Mouse (Mus musculus) bone marrow, adult 2 months (tissue): ENCODE data around the gene Tex14. TPM values are rescaled to one million over a fixed set of nuclear protein-coding genes. Genes with fewer than 3 reads are reported as not detected.

Source experiments
- H3K27ac ChIP-seq: fragments of 200-500 bp; 2 replicates; pipeline ENCODE4 v1.5.1; 2012; ENCODE audit warnings: low read depth, mild to moderate bottlenecking, control low read depth, inconsistent platforms, low read length; ENCODE audit not compliant: control insufficient read depth, poor library complexity, insufficient read depth
- H3K4me1 ChIP-seq: fragments of 200-500 bp; 2 replicates; pipeline ENCODE4 v1.6.1; 2011; ENCODE audit warnings: low read length; ENCODE audit not compliant: control insufficient read depth, insufficient read depth
- H3K4me3 ChIP-seq: fragments of 200-500 bp; replicated peaks from 2 replicates; pipeline ENCODE3; 2011; ENCODE audit warnings: mild to moderate bottlenecking, low read depth, low read length, control low read depth; ENCODE audit not compliant: control insufficient read depth
- CTCF ChIP-seq: fragments of 200-500 bp; IDR thresholded peaks from 2 replicates; pipeline ENCODE4 v1.5.1; 2011; ENCODE audit warnings: low read length, control low read depth; ENCODE audit not compliant: control insufficient read depth, insufficient read depth
- POLR2A ChIP-seq: fragments of 200-500 bp; IDR thresholded peaks from 2 replicates; pipeline ENCODE4 v1.6.1; 2011; ENCODE audit warnings: low read depth, mild to moderate bottlenecking, control low read depth, low read length, borderline replicate concordance; ENCODE audit not compliant: control insufficient read depth
- WGBS: fragments of 180-500 bp; shearing (Covaris S2); methylation state at CpG from one replicate; pipeline ENCODE4 v1.1.7; 2018; 5-methylcytosine and 5-hydroxymethylcytosine counted together
- polyA plus RNA-seq: library from polyadenylated mRNA; stranded (reverse); fragments of >200 nt; gene quantifications from 2 replicates; pipeline ENCODE4 v1.2.4, GENCODE M21; 2011; ENCODE audit warnings: low replicate concordance; ENCODE audit not compliant: missing spikeins, insufficient read depth, insufficient read length

Gene Tex14
- polyA plus RNA-seq, 1 experiment, result 1.5 TPM

DNA sequence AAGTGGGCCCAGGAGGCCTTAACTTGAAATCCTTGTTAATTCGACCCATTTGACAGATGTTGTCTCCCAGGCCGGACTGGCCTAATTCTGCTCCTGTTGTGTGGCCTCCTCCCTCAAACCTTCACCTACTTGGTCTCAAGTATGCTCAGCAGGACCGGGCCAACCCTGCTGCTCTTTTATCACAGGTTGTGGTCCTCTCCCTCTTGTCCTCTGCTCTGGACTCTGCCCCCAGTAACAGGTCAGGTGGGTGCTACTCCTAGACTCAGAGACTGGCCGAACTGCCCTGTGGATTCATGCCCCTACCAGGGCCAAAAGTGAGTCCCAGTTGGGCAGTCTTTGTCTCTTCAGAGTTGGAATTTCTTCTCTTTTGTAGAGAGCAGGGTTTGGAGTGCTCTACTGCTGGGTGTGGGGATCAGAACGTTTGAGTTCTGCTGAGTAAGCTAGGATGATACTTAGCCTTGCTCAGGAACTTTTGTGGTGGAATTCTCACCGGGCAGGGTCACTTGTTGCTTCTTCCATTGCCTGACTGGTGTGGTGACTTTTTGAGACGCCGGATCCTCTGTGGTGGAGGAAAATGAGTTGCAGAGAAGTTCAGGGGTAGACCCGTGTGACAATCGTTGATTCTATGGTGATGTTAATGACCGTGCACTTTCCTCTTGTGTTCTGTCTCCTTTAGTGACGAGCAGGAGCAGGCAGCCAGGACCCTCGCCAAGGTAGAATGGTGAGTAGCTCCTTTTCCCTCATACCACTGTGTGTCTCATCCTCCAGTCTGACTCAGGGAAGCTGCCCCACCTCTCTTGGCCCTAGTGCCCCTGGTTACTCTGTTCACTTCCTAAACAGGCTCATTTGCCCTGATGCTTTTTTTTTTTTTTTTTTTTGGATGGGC lies 188.1 kb downstream of the Tex14 start:
- TF ChIP-seq POLR2A (no peak), CTCF (no peak)
- H3K4me1 ChIP-seq, result peaks cover 6% of the 10 kb centered on the region; the same call in 1 of the 2 replicates
- peak overlapping the region; percentile 83 for H3K4me3 ChIP-seq
- peak overlapping the region; percentile 95 for H3K27ac ChIP-seq
- 29% methylated on average over 13 of the region's 13 CpGs for WGBS

DNA sequence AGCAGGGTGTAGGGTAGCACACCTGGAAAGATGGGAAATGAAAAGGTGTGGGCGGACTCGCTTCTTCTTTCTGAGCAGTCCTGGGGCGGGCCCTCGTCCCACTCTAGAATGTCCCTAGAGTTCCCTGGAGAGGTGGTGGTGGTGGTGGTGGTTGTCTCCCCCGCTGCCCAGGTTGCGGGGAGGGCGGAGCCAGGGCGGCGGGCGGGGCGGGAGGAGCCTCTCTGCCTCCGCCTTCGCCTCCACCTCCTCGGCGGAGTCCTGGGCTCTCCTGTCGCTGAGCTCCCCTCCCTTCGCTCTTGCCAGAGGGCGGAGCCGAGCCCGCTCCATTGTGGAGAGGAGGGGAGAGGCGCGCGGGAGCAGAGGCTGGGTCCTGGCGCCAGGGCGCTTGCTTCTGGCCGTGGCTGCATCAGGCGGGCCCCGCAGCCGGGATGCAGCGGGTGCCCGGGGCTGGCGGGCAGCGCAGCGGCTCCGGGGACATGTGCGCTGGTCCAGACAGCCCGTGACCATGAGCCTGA lies 190.5 kb downstream of the Tex14 start:
- WGBS, result 5% methylated on average over 37 of the region's 37 CpGs

DNA sequence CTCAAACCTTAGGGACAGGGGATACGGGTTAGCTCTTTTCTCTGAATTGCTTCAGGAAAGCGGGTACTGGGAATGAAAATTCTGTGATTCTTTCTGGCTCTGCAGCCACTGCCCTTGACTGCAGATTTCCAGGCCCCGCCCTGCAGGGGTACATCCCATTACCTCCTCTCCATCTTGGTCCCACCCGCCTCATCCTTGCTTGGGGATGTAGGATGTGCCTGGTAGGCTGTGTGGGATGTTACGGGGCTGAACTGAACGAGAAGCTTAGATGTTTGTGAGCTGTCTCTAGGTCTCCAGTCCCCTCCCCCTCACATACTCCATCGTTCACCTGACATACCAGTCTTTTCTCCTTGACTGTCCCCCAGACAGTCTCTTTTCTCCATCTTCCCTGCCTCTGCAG lies 191.1 kb downstream of the Tex14 start:
- Histone ChIP-seq H3K4me3 (peak overlapping the region; percentile 44), H3K4me1 (peaks cover 6% of the 10 kb centered on the region; the same call in 1 of the 2 replicates), H3K27ac (no peak overlapping the region)
- TF ChIP-seq CTCF (no peak), POLR2A (no peak)
- 53% methylated on average over 7 of the region's 7 CpGs for whole genome bisulfite sequencing

More for the DNA sequence above, 190.5 kb downstream of the Tex14 start:
- Histone ChIP-seq H3K4me1 (peaks cover 6% of the 10 kb centered on the region; the same call in 1 of the 2 replicates), H3K4me3 (peak overlapping the region; percentile 44), H3K27ac (no peak overlapping the region; the same call in 1 of the 2 replicates)
- no peak for TF ChIP-seq POLR2A
- TF ChIP-seq CTCF, result no peak

DNA sequence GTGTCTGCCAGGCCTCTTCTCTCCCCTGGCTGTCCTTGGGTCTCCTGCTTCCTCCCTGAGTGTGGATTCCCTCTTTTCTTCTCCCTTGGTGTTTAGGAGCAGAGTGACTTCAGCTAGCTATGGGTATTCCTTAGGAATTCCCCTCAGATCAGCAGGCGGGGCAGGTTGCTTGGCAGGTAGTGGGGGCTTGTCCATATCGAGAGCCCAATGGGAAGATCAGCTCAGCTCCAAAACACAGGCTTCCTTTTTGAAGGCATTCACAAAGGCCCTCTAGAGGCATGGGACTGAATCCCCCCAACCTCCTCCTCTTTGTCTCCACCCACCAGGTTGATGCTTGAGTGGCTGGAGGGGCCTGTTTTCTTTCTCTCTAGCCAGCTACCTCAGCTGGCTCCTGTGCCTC lies 191.6 kb downstream of the Tex14 start:
- Histone ChIP-seq H3K4me1 (peaks cover 6% of the 10 kb centered on the region; the same call in 1 of the 2 replicates), H3K27ac (no peak overlapping the region), H3K4me3 (no peak overlapping the region)
- TF ChIP-seq CTCF (no peak), POLR2A (no peak)
- 71% methylated on average over 2 of the region's 2 CpGs for WGBS

DNA sequence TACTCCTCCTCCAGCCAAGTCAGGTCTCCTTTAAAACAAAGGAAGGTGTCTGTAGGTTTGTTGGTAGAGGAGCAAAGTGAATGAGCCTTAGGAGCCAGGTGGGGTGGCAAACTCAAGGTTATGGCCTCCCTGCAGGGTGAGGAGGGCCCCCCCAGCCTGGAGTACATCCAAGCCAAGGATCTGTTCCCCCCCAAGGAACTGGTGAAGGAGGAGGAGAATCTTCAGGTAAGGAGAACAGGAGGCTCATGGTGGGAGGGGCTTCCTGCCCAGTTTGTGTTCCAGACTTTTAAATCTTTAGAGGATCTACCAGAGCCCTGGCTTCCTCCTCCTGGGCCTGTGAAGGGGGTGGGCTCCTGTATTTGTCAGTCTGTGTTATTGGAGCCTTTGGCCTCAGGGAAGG lies 192.2 kb downstream of the Tex14 start:
- TF ChIP-seq POLR2A (no peak), CTCF (no peak)
- Histone ChIP-seq H3K4me3 (no peak overlapping the region), H3K4me1 (peaks cover 6% of the 10 kb centered on the region; the same call in 1 of the 2 replicates), H3K27ac (no peak overlapping the region)

- H3K4me3 ChIP-seq, result no peak overlapping the region
- TF ChIP-seq POLR2A, result no peak
- TF ChIP-seq CTCF, result no peak
- no peak overlapping the region for H3K27ac ChIP-seq
- H3K4me1 ChIP-seq, result peaks cover 1% of the 10 kb centered on the region; the same call in 1 of the 2 replicates
- 91% methylated on average over 13 of the region's 13 CpGs for WGBS
These were observed 194.7 kb downstream of the Tex14 start for GRCm38 (mm10) chr11:87599395-87600089.

DNA sequence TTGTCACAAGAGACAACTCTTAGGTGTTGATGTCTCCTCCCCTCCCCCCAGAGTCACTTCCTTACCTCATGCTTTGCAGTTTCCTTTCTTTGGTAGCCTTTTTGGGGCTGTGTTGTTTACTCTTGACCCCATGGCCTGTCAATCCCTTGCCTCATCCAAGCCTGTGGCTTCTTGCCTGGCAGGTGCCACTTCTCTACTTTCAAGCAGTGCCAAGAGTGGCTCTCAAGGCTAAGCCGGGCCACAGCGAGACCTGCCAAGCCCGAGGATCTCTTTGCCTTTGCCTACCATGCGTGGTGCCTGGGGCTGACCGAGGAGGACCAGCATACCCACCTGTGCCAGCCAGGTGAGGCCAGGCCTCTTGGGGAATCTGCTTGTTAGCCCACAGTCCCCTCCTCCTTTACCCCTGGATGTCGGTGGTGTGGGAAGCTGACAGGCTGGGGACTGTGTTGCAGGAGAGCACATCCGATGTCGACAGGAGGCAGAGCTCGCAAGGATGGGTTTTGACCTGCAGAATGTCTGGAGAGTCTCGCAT lies 195.5 kb downstream of the Tex14 start:
- H3K27ac ChIP-seq, result no peak overlapping the region
- 92% methylated on average over 10 of the region's 10 CpGs for WGBS
- H3K4me1 ChIP-seq, result no peaks in the 10 kb centered on the region; the same call in 1 of the 2 replicates
- H3K4me3 ChIP-seq, result no peak overlapping the region
- TF ChIP-seq POLR2A (no peak), CTCF (no peak)

GRCm38 (mm10) chr11:87602234-87602633 lies 197.4 kb downstream of the Tex14 start:
- 88% methylated on average over 9 of the region's 9 CpGs for WGBS
- no peak overlapping the region for H3K4me3 ChIP-seq
- no peaks in the 10 kb centered on the region for H3K4me1 ChIP-seq
- TF ChIP-seq CTCF, result no peak
- TF ChIP-seq POLR2A, result no peak
- no peak overlapping the region for H3K27ac ChIP-seq
